Mouse (Mus musculus): Measurements from ENCODE around the gene Gm20390. TPM values are rescaled to one million over a fixed set of nuclear protein-coding genes. Genes with fewer than 3 reads are reported as not detected.
A peak's percentile ranks its signal among the peaks of the same experiment; 100 is the strongest.
"Not testable (repeated sequence)": the region's sequence is repeated elsewhere in the genome, so short reads cannot be mapped to it uniquely, and the experiment has no call there.

The Gm20390 gene
- total RNA-seq, 2 experiments from 2014 or later: 0.68 to 22.7 TPM

- ATAC-seq (replicated peaks; ENCODE audit: low FRiP score, poor library complexity, severe bottlenecking): no peak
These were observed 695 bp upstream of the Gm20390 start for GRCm38 (mm10) chr11:93968848-93969128.

- ATAC-seq (replicated peaks; ENCODE audit: low FRiP score, poor library complexity, severe bottlenecking): peak; percentile 12; the same call in 1 of the 2 replicates
These were observed 712 bp downstream of the Gm20390 start for GRCm38 (mm10) chr11:93967381-93967780.

GRCm38 (mm10) chr11:93965391-93965790, 2.7 kb downstream of the Gm20390 start:
- ATAC-seq (replicated peaks; ENCODE audit: low FRiP score, poor library complexity, severe bottlenecking): no peak

- no peak for ATAC-seq (replicated peaks; ENCODE audit: low FRiP score, poor library complexity, severe bottlenecking)
These were observed 5.1 kb downstream of the Gm20390 start for GRCm38 (mm10) chr11:93963013-93963412.

GRCm38 (mm10) chr11:93961482-93961881, 6.6 kb downstream of the Gm20390 start:
- no peak for ATAC-seq (replicated peaks; ENCODE audit: low FRiP score, poor library complexity, severe bottlenecking)

- ATAC-seq (replicated peaks; ENCODE audit: low FRiP score, poor library complexity, severe bottlenecking): no peak
These were observed 10.3 kb downstream of the Gm20390 start for GRCm38 (mm10) chr11:93957746-93958145.

- ATAC-seq (replicated peaks; ENCODE audit: low FRiP score, poor library complexity, severe bottlenecking): no peak
These were observed 11.0 kb downstream of the Gm20390 start for GRCm38 (mm10) chr11:93957031-93957555.

GRCm38 (mm10) chr11:93956159-93956558, 11.9 kb downstream of the Gm20390 start, which contains the start of gene Nme2:
Gene Nme2 (minus strand): TSS chr11:93956259.
- peak; percentile 26; the same call in 1 of the 2 replicates for ATAC-seq (replicated peaks; ENCODE audit: low FRiP score, poor library complexity, severe bottlenecking)

GRCm38 (mm10) chr11:93955256-93956150, 12.6 kb downstream of the Gm20390 start:
- peak; percentile 96 for ATAC-seq (replicated peaks; ENCODE audit: low FRiP score, poor library complexity, severe bottlenecking)

- no peak for ATAC-seq (replicated peaks; ENCODE audit: low FRiP score, poor library complexity, severe bottlenecking)
These were observed 13.3 kb downstream of the Gm20390 start for GRCm38 (mm10) chr11:93954738-93955255.

GRCm38 (mm10) chr11:93952376-93952775, 15.7 kb downstream of the Gm20390 start:
- no peak for ATAC-seq (replicated peaks; ENCODE audit: low FRiP score, poor library complexity, severe bottlenecking)

- no peak for ATAC-seq (replicated peaks; ENCODE audit: low FRiP score, poor library complexity, severe bottlenecking)
These were observed 18.0 kb downstream of the Gm20390 start for GRCm38 (mm10) chr11:93950045-93950444.

- no peak for ATAC-seq (replicated peaks; ENCODE audit: low FRiP score, poor library complexity, severe bottlenecking)
These were observed 19.1 kb downstream of the Gm20390 start for GRCm38 (mm10) chr11:93948887-93949567.

- ATAC-seq (replicated peaks; ENCODE audit: low FRiP score, poor library complexity, severe bottlenecking): no peak
These were observed 23.1 kb downstream of the Gm20390 start for GRCm38 (mm10) chr11:93944986-93945385.

- no peak for ATAC-seq (replicated peaks; ENCODE audit: low FRiP score, poor library complexity, severe bottlenecking)
These were observed 27.2 kb downstream of the Gm20390 start for GRCm38 (mm10) chr11:93940906-93941305.

- no peak for ATAC-seq (replicated peaks; ENCODE audit: low FRiP score, poor library complexity, severe bottlenecking)
These were observed 39.0 kb downstream of the Gm20390 start for GRCm38 (mm10) chr11:93929106-93929505.

GRCm38 (mm10) chr11:93915019-93915418, 53.1 kb downstream of the Gm20390 start:
- not testable (repeated sequence) for ATAC-seq (replicated peaks; ENCODE audit: low FRiP score, poor library complexity, severe bottlenecking)

- no peak for ATAC-seq (replicated peaks; ENCODE audit: low FRiP score, poor library complexity, severe bottlenecking)
These were observed 56.5 kb downstream of the Gm20390 start for GRCm38 (mm10) chr11:93911603-93912002.

GRCm38 (mm10) chr11:93908829-93909228, 59.3 kb downstream of the Gm20390 start:
- ATAC-seq (replicated peaks; ENCODE audit: low FRiP score, poor library complexity, severe bottlenecking): no peak

- ATAC-seq (replicated peaks; ENCODE audit: low FRiP score, poor library complexity, severe bottlenecking): no peak
These were observed 60.3 kb downstream of the Gm20390 start for GRCm38 (mm10) chr11:93907839-93908238.

GRCm38 (mm10) chr11:93906834-93907233, 61.3 kb downstream of the Gm20390 start:
- no peak for ATAC-seq (replicated peaks; ENCODE audit: low FRiP score, poor library complexity, severe bottlenecking)

Data from erythroblast, adult 5-6 weeks (primary cell).